In genomic region chr17:61301171-61301570, GRCm38 (mm10) we compare ENCODE assay signal across 25 mouse cellular contexts.
DNase-seq lines count a peak whose midpoint lies in the region; ATAC-seq and TF ChIP-seq lines count a peak whose summit lies in the region.
"Had no signal": no experiment of that assay in that cellular context is flagged by ENCODE, and none has a peak within 500 bp of the region (broad histone marks: within the 10 kb centered on the region; RNA-seq: fewer than 3 reads in every experiment).

No protein-coding gene starts in this region.

- H3K4me1 ChIP-seq in forebrain, embryonic 13.5 days = peaks cover 3% of the 10 kb centered on the region; the same call in 1 of the 2 replicates
- no peaks in the 10 kb centered on the region for H3K4me1 ChIP-seq in forebrain, embryonic 10.5 days
- no peaks in the 10 kb centered on the region for H3K4me1 ChIP-seq in midbrain, postnatal 0 days (ENCODE audit: insufficient read depth, low read length)
- no peaks in the 10 kb centered on the region for H3K4me1 ChIP-seq in midbrain, embryonic 11.5 days (ENCODE audit: control insufficient read depth, insufficient read depth, low read length)
- H3K4me1 ChIP-seq: heart, embryonic 10.5 days; limb, embryonic 12.5 days; liver, embryonic 15.5 days; stomach, embryonic 15.5 days had no signal

- no peaks in the 10 kb centered on the region for H3K27me3 ChIP-seq in forebrain, embryonic 13.5 days
- H3K27me3 ChIP-seq in forebrain, embryonic 10.5 days (ENCODE audit: poor library complexity, severe bottlenecking) = no peaks in the 10 kb centered on the region
- no peaks in the 10 kb centered on the region for H3K27me3 ChIP-seq in midbrain, postnatal 0 days (ENCODE audit: insufficient read depth, low read length)
- no peaks in the 10 kb centered on the region for H3K27me3 ChIP-seq in midbrain, embryonic 11.5 days (ENCODE audit: control insufficient read depth, insufficient read depth, low read length)
- H3K27me3 ChIP-seq: CH12.LX; embryonic facial prominence, embryonic 13.5 days; heart, embryonic 15.5 days; hindbrain, embryonic 13.5 days; limb, embryonic 12.5 days; liver, embryonic 15.5 days; neural tube, embryonic 13.5 days; stomach, embryonic 15.5 days had no signal

- no peak for TF ChIP-seq POLR2A in brain, embryonic 14.5 days (IDR thresholded peaks at IDR 0.05; ENCODE audit: borderline replicate concordance, extremely low read depth, insufficient read depth, insufficient read length, poor library complexity, severe bottlenecking)

- no peak overlapping the region for H3K9ac ChIP-seq in forebrain, embryonic 13.5 days
- no peak overlapping the region for H3K9ac ChIP-seq in midbrain, postnatal 0 days (replicated peaks; ENCODE audit: low read length, poor library complexity, severe bottlenecking)
- H3K9ac ChIP-seq in midbrain, embryonic 11.5 days (ENCODE audit: low read length) = no peak overlapping the region
- H3K9ac ChIP-seq: embryonic facial prominence, embryonic 13.5 days; heart, embryonic 15.5 days; hindbrain, embryonic 13.5 days; limb, embryonic 12.5 days; liver, embryonic 15.5 days; lung, embryonic 14.5 days; neural tube, embryonic 13.5 days; stomach, embryonic 15.5 days had no signal

- H3K4me2 ChIP-seq in forebrain, embryonic 13.5 days = no peak overlapping the region
- H3K4me2 ChIP-seq in midbrain, postnatal 0 days (ENCODE audit: low read depth, low read length, poor library complexity, severe bottlenecking) = no peak overlapping the region
- no peak overlapping the region for H3K4me2 ChIP-seq in midbrain, embryonic 11.5 days
- H3K4me2 ChIP-seq: embryonic facial prominence, embryonic 13.5 days; heart, embryonic 15.5 days; hindbrain, embryonic 13.5 days; limb, embryonic 12.5 days; liver, embryonic 15.5 days; lung, embryonic 14.5 days; neural tube, embryonic 13.5 days; stomach, embryonic 15.5 days had no signal

- H3K36me3 ChIP-seq in forebrain, embryonic 13.5 days (ENCODE audit: poor library complexity, severe bottlenecking) = no peaks in the 10 kb centered on the region
- H3K36me3 ChIP-seq in forebrain, embryonic 10.5 days (replicated peaks) = no peaks in the 10 kb centered on the region
- H3K36me3 ChIP-seq in midbrain, postnatal 0 days (ENCODE audit: insufficient read depth, low read length) = no peaks in the 10 kb centered on the region
- H3K36me3 ChIP-seq in midbrain, embryonic 11.5 days (ENCODE audit: control insufficient read depth, insufficient read depth, low read length) = no peaks in the 10 kb centered on the region
- H3K36me3 ChIP-seq: embryonic facial prominence, embryonic 13.5 days; heart, embryonic 10.5 days; heart, embryonic 15.5 days; hindbrain, embryonic 13.5 days; limb, embryonic 12.5 days; liver, embryonic 15.5 days; neural tube, embryonic 13.5 days; stomach, embryonic 15.5 days had no signal

- peak; percentile 78 for ATAC-seq in forebrain, embryonic 13.5 days
- no peak for ATAC-seq in midbrain, postnatal 0 days (ENCODE audit: low FRiP score)
- ATAC-seq in midbrain, embryonic 11.5 days (ENCODE audit: low FRiP score) = no peak
- ATAC-seq: intestine, postnatal 0 days had no signal

- DNase-seq in forebrain, embryonic 10.5 days (ENCODE audit: extremely low spot score, low spot score) = no peak
- DNase-seq in midbrain, postnatal 0 days (ENCODE audit: low spot score) = peak; percentile 6
- DNase-seq in midbrain, embryonic 11.5 days (ENCODE audit: low spot score, missing footprints) = no peak
- DNase-seq in brain, embryonic 14.5 days (ENCODE audit: low read depth) = peak; percentile 79
- DNase-seq in right cerebral cortex, postnatal 10 days (ENCODE audit: low spot score in 2 of 2) = no peak
- DNase-seq: adrenal gland, adult 8-10 months; gastrocnemius, postnatal 25 days; heart, adult 11 months; kidney, adult 9 months; kidney, postnatal 10 days; lung, embryonic 14.5 days; lung, postnatal 14 days; retina, postnatal 1 day; right cerebral cortex, postnatal 25 days had no signal

- no peaks in the 10 kb centered on the region for H3K9me3 ChIP-seq in forebrain, embryonic 13.5 days (replicated peaks)
- H3K9me3 ChIP-seq in forebrain, embryonic 10.5 days = no peaks in the 10 kb centered on the region
- no peaks in the 10 kb centered on the region for H3K9me3 ChIP-seq in midbrain, postnatal 0 days (ENCODE audit: low read length)
- no peaks in the 10 kb centered on the region for H3K9me3 ChIP-seq in midbrain, embryonic 11.5 days (ENCODE audit: control insufficient read depth, low read length)
- H3K9me3 ChIP-seq: embryonic facial prominence, embryonic 13.5 days; heart, embryonic 10.5 days; heart, embryonic 15.5 days; hindbrain, embryonic 13.5 days; limb, embryonic 12.5 days; liver, embryonic 15.5 days; neural tube, embryonic 13.5 days; stomach, embryonic 15.5 days had no signal

- H3K4me3 ChIP-seq in forebrain, embryonic 13.5 days = no peak overlapping the region
- H3K4me3 ChIP-seq in forebrain, embryonic 10.5 days = no peak overlapping the region
- H3K4me3 ChIP-seq in midbrain, postnatal 0 days (ENCODE audit: low read depth, low read length) = no peak overlapping the region
- H3K4me3 ChIP-seq in midbrain, embryonic 11.5 days (ENCODE audit: low read depth, low read length) = no peak overlapping the region
- H3K4me3 ChIP-seq: embryonic facial prominence, embryonic 13.5 days; heart, embryonic 10.5 days; heart, embryonic 15.5 days; hindbrain, embryonic 13.5 days; limb, embryonic 12.5 days; liver, embryonic 15.5 days; neural tube, embryonic 13.5 days; stomach, embryonic 15.5 days had no signal

- no peak overlapping the region for H3K27ac ChIP-seq in forebrain, embryonic 13.5 days
- H3K27ac ChIP-seq in forebrain, embryonic 10.5 days = no peak overlapping the region
- no peak overlapping the region for H3K27ac ChIP-seq in midbrain, postnatal 0 days (ENCODE audit: low read depth, low read length)
- no peak overlapping the region for H3K27ac ChIP-seq in midbrain, embryonic 11.5 days (ENCODE audit: low read depth, low read length)
- H3K27ac ChIP-seq: embryonic facial prominence, embryonic 13.5 days; heart, embryonic 10.5 days; heart, embryonic 15.5 days; limb, embryonic 12.5 days; liver, embryonic 15.5 days; neural tube, embryonic 13.5 days; stomach, embryonic 15.5 days had no signal

- no peak for TF ChIP-seq CTCF in midbrain, postnatal 0 days (IDR thresholded peaks at IDR 0.05)
- no peak for TF ChIP-seq CTCF in brain, embryonic 14.5 days (IDR thresholded peaks at IDR 0.05; ENCODE audit: borderline replicate concordance, extremely low read depth, insufficient read depth, insufficient read length)

Comparison
In these comparisons a context has a peak if more than half of its experiments do, and no peak if none do; other contexts are left out.
1. DNase-seq: peak in midbrain, postnatal 0 days (single experiment) and brain, embryonic 14.5 days (single experiment); none in forebrain, embryonic 10.5 days (single experiment), midbrain, embryonic 11.5 days (single experiment) and right cerebral cortex, postnatal 10 days (0 of 2).